Mouse (Mus musculus) right cerebral cortex, postnatal 10 days (tissue): ENCODE measurements around the gene Rhoh.
A peak's percentile ranks its signal among the peaks of the same experiment; 100 is the strongest.

Experiments used
- DNase-seq, 2 experiments: peaks; one replicate each; pipeline ENCODE4 v3.0.0; 2021; ENCODE audit warnings: low spot score in 2 of 2

Gene Rhoh

DNA sequence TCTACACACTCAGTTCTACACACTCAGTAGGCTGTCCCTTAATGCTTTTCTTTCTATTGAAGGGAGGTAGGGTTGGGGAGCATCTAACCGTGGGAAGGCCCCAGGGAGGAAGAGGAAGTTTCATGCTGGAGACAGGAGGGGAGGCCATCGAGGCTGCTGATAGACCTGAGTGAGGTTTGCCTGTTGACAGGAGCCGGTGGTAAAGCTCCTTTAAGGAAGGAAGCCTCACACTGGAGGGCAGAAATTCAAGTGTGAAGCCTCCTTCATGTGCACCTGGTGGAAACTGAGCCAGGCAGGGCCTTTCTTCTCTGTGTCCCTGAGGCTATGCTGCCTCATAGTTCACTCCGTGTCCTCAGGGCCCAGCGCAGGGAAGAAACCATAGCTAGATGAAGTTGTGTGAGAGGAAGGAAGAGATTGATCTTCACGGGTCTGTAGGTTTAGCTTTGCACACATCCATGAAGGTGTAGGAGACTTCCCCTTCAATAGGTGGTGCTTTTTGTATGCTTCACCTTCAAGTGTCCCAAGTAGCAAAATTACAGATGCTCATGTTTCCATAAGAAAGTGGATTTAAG is 34.2 kb downstream of the Rhoh start:
- no peak for DNase-seq

DNA sequence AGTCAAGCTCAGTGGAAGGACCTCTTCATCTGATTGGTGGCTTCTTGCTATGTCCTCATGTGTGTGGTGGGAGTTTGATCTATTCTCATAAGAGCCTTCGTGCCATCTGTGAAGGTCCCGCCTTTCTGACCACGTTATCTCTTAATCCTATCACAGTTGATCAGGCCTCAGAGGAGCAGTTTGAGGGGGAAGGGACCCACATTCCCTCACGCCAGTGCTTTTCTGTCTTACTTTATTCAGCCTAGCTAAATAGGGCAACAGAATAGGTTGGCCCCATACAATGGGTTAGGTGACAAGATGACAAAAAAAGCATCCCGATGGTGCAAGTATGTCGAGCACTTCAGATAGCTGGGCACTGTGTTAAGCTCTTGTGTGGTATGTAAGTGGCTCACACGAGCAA is 34.8 kb downstream of the Rhoh start:
- no peak for DNase-seq

DNA sequence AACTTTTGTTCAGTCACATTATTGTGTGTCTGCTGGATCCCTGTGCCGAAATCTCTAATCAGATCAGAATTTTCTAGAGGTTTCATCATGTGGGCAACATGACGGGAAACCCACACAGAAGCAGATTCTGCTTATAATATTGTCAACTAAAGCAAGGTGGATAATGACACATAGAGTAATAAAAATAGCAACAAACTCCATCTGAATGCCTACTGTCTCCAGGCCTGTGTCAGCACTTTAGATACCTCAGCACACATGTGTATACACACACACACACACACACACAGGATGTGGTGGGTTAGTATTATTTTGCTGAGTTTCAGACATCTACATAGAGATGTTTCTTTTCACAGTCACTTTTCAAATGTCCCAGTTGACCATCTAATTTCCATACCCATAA is 36.7 kb downstream of the Rhoh start:
- DNase-seq = no peak

DNA sequence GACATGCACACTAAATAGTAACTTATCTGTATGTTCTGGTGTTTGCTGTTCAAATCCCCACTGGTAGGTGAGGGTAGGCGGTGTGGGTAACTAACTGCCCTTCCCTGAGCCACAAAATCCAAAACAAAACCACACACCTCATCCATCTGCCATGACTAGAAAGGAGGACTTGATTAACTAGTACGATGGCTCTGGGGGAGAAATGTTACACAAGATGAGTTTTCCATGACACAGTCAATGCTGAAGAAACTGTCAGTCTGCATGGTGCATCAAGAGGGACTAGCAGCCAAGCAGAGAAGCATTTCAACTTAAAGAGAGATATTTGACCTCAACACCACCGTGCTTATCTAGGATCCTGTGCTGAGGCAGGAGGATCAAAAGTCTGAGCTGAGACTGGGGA is 37.7 kb downstream of the Rhoh start:
- no peak for DNase-seq

DNA sequence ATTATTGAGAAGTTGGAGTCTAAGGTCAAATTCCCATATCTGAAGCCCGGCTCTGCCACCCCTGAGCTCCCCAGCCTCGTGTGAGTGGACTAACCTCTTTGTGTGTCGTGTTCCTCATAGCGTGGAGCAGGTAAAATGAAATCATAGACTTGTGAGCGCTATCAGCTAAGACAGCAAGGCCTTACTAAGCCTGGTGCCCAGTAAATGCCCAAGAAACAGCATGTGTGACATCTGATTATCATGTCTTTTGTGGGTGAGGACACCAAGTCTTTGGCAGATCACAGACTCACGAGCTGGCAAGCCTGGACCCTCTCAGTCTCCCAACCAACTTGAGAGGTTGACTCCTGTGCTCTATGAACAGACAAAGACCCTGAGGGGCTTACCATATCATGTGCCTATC is 39.1 kb downstream of the Rhoh start:
- no peak for DNase-seq

DNA sequence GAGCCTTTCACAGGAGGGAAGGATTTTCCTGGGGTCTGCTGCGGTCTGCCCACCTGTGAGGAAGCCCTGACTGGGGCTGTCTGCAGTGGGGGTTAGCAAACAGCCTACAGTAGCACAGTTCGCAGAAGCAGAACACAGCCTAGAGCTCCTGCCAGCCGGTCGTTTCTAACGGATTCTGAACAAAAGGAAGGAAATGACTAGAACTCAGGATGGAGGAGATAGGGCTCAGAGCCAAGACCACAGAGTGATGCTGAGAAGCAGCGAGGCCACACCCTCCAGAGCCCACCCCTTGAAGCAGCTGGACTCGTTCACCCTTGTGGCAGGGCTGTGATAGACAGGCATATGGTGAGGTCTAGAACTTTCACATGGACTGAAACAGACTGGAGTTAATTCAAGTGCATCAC is 39.9 kb downstream of the Rhoh start:
- peak in 1 of 2 experiments; percentile 28 for DNase-seq

DNA sequence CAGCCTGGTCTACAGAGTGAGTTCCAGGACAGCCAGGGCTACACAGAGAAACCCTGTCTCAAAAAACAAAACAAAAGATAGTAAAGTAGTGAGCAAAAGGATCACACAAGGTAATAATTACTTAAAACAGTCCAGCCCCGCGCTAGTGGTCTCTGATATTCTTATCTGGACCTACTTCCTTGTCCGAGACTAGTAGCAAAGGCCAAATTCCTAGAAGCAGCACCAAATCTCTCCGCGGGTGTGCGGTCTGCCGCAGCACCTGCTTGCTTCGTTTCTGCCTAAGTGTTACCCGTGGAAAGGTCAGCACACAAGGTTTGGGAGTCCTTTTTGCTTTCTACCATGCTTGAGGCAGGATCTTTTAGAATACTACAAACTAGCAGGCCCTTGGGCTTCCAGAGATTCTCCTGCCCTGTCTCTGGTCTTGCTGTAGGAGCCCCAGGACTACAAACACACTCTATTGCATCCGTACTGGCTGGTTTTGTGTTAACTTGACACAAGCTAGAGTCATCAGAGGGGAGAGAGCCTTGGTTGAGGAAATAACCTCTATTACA is 40.9 kb downstream of the Rhoh start:
- no peak for DNase-seq

DNA sequence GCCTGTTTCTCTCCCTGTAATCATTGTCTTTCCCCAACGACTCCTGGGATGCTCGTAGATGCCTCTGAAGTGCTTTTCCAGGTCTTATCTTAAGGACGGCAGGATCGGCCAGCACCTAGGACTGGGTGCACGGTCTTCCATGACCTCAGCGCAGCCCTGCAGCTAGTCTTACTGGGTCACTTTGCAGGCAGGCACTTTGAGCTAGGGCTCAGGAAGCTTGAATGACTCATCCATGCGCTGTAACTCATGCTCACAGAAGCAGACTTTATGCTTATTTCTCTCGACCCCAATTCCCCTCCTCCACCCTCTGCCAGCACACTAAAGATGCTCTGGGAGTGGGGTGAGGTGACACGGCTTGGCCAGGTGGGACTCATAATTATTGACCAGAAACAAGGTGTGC is 41.8 kb downstream of the Rhoh start:
- no peak for DNase-seq

DNA sequence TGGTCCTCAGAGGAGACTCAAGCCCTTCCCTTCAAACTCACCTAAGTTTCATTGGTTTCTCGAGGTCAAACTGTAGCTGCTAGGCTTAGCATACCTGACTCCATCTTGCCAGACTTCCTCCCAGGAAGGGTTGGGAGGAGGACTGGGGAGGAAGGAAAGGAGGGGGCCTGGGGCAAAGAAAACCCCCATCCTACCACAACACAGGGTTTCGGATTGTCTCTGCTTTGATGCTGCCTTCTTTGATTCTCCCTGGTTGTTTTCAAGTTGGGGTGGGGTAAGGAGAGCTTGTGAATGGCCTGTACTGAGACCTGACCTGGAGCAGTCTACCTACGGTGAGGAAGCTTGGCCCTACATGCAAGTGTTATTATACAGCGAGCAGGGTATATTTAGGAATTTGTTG is 43.5 kb downstream of the Rhoh start:
- no peak for DNase-seq

DNA sequence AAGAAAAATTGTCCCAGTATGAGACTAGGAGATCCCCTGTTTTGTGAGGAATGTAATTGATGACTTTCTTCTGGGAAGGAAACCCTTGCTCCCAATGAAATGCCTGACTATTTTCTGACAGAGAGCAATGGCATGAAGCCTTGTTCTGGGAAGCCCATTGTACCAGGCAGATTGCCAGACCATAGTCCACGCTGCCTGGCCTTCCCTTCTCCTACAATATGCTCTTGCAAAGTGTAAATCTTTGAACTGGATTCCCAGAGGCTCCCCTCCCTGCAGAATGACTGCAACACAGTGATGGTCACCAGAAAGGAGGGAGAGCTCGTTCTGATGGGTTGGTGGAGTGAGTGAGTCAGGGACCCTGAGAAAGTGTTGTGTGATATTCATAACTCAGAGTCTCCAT is 47.7 kb downstream of the Rhoh start:
- no peak for DNase-seq

DNA sequence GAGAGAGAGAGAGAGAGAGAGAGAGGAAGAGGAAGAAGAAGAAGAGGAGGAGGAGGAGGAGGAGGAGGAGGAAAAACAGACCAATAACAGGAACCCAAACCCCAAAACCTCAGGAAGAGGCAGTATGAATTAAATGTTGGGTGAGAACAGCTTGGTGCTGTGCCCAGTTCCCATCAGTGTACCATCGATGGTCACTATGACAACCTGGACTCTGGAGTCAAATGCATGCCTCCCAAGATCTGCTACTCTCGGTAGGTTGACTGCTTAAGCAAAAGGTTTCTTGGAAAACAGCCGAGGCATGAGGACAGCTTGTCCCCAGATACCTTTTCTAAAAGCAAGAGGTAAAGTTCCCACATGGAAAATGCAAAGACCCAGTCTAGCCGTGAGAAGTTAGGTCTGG is 48.3 kb downstream of the Rhoh start:
- peak; percentile 32 to 36 for DNase-seq

DNA sequence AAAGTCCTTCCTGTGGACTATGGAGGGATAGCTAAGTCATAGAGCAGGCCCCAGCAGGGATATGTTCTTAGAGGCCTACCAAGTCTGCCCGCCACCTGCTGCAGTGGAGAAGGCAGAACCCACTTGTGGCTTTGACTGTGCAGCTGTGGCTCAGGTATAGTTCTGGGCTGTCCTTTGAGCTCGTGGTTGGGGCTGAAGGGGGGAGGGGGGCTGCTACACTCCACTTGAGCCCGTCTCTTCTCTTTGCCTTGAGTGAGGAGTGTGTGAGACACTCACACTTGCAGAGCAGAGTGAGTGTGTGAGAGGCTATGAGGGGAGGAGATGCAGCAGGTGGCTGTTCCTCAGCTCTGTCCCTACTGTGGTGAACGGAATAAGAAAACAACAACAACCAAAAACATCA is 49.4 kb downstream of the Rhoh start:
- DNase-seq = no peak

DNA sequence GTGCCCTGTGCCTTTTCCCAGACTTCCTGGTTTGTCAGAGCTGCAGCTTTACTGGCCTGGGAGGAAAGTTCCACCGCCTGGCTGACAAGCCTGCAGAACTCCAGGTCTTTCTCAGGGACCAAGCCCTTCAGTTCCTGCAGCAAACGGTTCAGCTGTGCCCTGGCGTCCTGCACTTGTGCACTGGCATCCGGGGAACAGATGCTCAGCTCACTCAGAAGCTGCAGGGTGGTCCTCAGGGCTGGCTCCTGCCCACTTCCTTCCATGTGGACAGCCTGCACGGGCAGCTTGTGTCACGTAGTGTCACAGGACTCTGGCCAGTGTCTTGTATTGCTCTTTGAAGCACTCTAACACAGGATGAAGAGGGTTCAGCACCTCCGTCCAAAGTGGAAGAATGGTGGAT is 50.7 kb downstream of the Rhoh start:
- DNase-seq = no peak

DNA sequence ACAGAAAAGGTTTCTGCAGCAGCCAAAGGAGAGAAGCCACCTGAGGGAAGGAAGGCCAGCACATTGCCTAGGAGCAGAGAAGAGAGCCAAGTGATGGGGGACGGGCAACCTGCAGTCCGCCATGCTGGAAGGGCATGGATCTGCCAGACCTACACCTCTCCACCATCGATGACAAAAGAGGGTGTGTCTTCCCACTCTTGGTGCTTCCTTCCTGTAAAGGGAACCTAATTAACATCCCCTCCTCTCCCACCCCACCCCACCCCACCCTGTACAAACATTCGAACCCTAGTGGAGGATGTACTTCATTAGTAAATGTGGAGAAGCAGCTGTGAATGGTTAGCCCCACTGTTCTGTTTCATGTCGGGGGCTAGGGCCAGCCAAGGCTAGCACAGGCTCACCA is 51.2 kb downstream of the Rhoh start:
- DNase-seq = no peak

DNA sequence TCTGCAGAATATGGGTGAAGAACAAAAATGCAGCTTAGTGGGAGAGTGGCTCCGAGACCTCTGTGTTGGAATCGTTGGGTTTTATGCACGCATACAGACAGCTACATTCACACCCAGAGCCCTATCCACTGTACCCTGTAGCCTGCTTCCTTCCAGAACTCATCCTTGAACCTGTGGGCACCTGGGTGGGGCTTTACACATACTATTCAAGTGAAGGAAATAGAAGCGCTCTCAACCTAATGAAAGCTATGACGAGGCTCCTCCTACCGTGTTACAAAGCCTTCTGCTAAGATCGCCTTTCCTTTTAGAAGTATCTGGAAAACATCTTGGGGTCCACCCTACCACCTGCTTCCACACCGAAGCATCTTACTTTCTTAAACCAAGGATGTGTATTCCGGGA is 52.1 kb downstream of the Rhoh start:
- DNase-seq = no peak

DNA sequence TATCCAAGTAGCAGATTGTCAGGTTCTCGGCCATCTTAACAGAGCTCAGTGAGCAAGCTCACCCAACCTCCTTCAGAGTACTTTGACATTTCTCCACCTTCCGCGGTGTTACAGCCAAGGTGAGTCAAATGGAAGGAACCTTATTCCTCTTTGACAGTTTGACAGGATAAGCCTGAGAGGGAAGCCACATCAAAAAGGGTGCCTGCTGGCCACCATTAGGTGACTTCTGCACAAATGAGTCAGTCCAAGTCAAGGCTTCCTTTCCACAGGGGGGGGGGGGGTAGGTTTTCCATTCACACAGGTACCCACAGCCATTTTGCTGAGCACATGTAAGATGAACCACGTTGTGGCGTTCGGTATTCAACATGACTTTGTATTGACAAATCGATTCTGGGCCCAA is 53.3 kb downstream of the Rhoh start:
- DNase-seq = no peak

DNA sequence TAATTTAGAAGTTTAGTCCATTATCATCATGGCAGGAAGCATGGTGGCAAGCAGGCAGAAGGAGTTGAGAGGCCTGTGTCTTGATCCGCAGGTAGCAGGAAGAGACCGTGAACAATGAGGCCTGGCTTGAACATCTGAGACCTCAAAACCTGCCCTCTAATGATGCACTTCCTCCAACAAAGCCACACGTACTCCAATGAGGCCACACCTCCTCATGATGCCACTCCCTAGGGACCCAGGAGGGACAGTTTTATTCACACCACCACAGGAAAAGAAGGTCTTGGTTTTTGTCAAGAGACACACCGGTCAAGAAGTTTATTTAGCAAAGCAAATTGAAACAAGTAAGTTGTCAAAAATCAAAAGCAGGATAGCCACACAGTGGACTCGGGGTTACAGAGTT is 55.9 kb downstream of the Rhoh start:
- DNase-seq = no peak

DNA sequence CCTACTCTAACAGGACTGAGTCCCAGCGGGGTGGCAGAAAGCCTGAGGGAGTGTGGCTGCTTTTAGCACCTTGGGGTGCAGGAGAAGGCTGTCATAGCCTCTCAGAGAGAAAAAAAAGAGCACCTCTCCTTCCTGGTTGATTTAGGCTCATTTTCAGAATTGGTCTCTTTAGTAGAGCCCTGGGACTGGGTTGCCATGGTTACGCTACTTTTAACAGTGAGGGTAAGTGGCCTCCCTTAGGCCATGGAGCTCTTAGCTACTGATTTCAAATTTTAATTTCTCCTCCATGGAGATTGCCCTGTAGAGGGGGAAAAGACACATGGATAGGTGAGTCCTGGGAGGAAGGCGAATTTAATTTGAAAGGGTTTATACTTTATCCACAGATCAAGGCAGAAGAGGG is 57.6 kb downstream of the Rhoh start:
- DNase-seq = no peak

DNA sequence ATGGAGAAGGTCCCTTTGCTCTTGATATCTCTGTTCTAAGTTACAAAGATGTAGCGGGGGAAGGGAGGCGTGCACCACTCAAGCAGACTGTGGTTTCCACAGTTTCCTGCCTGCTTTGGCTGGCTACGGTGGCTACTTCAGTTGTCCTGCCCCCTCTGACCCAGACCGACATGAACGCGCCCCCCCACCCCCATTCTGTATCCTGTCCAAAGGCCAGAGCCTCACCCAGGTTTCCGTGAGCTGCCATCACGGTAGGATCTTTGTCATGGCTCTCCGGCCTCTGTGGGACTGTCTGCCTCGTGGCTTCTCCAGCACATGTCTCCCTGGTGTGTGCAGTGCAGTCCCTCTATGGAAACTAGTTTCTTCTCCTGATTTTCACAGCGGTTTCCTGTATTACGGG is 58.3 kb downstream of the Rhoh start:
- peak in 1 of 2 experiments; percentile 30 for DNase-seq

DNA sequence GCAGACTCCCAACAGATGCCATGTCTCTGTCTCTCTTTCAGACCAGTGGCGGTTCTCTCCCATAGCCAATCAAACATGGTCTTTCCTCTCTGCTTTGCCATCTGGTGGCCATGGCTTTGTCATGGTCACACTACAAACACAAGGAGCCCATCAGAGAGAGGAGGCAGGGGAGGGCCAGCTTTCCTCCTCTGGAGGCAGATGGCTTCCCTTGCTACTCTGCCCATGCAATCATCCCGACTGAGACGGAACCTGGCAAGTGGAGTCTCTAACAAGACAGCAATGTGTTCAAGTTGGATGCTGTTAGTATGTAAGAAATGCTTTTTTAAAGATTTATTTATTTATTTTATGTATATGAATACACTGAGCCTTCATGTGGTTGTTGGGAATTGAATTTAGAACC is 58.9 kb downstream of the Rhoh start:
- DNase-seq = no peak

DNA sequence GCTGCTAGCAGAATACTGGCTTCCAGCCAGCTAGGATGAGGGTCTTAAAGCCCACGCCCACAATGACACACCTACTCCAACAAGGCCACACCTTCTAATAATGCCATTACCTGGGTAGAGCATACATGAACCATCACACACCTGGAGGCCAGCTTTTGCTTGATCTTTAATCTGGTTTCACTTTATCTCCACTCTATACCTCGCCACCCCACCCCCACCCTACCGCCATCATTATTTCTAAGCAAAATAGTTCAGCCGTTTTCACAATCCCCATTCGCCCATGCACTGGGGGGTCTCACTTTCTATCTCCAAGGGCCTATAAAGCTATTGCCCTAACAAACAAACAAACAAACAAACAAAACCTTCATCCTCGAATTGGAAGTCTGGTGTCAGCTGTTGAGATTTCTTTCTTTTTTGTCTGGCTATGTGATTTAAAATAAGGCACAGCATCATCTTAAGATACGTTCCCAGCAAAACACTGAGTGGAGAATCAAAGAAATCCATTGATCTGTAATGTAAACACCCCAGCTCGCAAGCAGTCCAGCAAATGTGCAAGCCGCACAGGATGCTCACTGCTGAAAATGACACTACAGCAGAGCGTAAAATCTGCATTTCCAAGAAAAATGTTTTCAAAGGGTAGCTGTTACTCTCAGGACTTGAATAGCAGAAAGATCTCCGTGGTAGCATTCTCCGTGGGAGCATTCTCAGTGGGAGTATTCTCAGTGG is 59.9 kb downstream of the Rhoh start:
- peak in 1 of 2 experiments; percentile 39 for DNase-seq

DNA sequence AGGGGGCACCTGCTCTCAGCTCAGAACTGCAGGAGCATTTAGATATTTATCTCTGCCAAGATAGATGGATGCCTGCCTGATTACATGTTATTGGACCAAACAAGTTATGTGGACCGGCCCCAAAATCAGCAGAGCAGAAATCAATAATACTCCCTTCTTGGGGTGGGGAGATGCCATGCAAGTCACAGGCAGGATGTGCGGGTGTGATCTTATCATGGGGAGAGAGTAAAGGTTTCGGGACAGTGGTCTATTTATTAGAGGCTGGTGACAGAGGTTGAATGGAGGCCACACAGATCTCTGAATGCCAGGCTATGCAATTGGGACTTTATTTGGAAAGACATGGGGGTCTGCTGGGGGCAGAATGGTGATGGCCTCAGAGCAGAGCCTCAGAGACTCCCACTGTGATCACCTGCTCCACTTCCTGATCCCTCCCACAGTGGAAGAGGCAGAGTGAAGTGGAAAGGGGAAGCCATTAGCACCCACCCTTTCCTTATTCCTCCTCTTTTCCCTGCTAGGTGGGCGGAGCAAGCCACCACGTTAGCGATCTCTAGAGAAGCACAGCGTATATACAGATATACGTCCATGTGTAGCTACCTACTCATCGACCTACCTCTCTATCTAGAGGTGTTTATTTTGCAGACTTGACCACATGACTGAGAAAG is 60.6 kb downstream of the Rhoh start:
- no peak for DNase-seq

DNA sequence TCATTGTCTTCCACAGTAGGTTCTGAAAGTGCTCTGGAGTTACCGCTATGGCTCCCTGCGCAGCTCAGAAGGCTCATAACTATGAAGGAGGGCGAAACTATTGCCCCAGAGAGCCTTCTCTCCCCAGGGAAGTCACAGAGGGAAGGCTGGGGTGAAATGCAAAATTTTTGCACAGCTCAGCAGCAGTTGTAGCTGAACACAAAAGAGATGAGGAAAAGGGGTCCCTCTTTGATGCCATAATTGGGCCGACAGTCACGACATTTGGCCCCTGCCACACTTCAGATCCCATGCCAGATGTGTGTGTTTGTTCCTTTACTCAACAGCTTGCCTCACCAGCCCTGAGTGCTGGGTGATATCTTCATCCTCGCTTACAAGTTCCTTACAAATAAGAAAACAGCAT is 65.7 kb downstream of the Rhoh start:
- no peak for DNase-seq
